Mouse (Mus musculus): ENCODE measurements around the gene Slc38a3. TPM values are rescaled to one million over a fixed set of nuclear protein-coding genes. Genes with fewer than 3 reads are reported as not detected.

The Slc38a3 gene
- polyA plus RNA-seq, 1 experiment from 2014 or later: 3.7 TPM

DNA sequence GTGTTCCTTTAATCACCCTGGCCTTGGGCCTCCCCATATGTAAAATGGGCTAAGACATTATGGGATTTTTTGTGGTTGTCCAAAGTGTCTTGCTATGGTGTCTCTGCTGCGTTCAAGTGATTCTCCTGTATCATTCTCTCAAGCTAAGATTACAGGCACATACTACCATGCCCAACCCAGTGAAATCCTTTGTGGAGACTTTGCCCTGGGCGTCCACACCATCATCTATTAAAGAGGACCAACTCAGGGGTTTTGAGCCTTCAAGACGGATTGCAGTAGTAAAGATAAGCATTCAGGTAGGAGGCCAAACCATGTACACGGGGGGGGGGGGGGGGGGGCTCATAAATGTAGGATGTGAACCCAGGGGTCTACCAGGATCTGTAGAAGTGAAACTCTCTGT, 14.7 kb downstream of the Slc38a3 start:
- Histone ChIP-seq H3K9me3 (ENCODE audit: control insufficient read depth, low read depth, low read length) (no peaks in the 10 kb centered on the region), H3K27ac (ENCODE audit: low read length) (no peak overlapping the region), H3K36me3 (ENCODE audit: control insufficient read depth, insufficient read depth, low read length) (no peaks in the 10 kb centered on the region), H3K4me1 (ENCODE audit: control insufficient read depth, insufficient read depth, low read length) (peaks cover 7% of the 10 kb centered on the region; the same call in 1 of the 2 replicates), H3K4me3 (ENCODE audit: low read depth, low read length) (no peak overlapping the region), H3K27me3 (ENCODE audit: control insufficient read depth, insufficient read depth, low read length) (no peaks in the 10 kb centered on the region), H3K4me2 (replicated peaks; ENCODE audit: low read depth, low read length) (no peak overlapping the region), H3K9ac (replicated peaks; ENCODE audit: low read depth, low read length) (no peak overlapping the region)
- ATAC-seq (ENCODE audit: insufficient number of reproducible peaks, insufficient read depth, low FRiP score, low read depth): no peak
- 65% methylated on average over 4 of the region's 4 CpGs for WGBS

DNA sequence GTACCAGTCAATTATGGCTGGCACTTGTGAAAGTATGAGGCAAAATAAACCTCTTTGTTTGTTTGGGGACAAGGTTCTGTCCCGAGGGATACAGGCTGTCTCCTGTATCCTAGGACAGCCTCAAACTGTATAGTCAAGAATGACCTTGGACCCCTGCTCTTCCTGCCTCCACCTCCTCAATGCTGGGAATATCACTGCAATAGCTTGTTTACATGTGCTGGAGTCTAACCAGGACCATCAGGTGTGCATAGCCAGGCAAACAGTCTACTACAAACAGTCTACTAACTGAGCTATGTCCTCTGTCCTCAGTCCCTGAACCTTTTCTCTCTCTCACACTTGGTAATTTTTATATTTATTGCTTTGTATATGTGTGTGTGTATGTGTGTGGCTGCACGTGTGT, 15.9 kb downstream of the Slc38a3 start:
- no peak overlapping the region for H3K4me2 ChIP-seq (replicated peaks; ENCODE audit: low read depth, low read length)
- no peak overlapping the region for H3K4me3 ChIP-seq (ENCODE audit: low read depth, low read length)
- H3K27me3 ChIP-seq (ENCODE audit: control insufficient read depth, insufficient read depth, low read length): no peaks in the 10 kb centered on the region
- H3K9me3 ChIP-seq (ENCODE audit: control insufficient read depth, low read depth, low read length): no peaks in the 10 kb centered on the region
- no peak for ATAC-seq (ENCODE audit: insufficient number of reproducible peaks, insufficient read depth, low FRiP score, low read depth)
- no peaks in the 10 kb centered on the region for H3K36me3 ChIP-seq (ENCODE audit: control insufficient read depth, insufficient read depth, low read length)
- H3K4me1 ChIP-seq (ENCODE audit: control insufficient read depth, insufficient read depth, low read length): peaks cover 7% of the 10 kb centered on the region; the same call in 1 of the 2 replicates
- H3K9ac ChIP-seq (replicated peaks; ENCODE audit: low read depth, low read length): no peak overlapping the region
- 76% methylated on average over 2 of the region's 2 CpGs for WGBS
- H3K27ac ChIP-seq (ENCODE audit: low read length): no peak overlapping the region

DNA sequence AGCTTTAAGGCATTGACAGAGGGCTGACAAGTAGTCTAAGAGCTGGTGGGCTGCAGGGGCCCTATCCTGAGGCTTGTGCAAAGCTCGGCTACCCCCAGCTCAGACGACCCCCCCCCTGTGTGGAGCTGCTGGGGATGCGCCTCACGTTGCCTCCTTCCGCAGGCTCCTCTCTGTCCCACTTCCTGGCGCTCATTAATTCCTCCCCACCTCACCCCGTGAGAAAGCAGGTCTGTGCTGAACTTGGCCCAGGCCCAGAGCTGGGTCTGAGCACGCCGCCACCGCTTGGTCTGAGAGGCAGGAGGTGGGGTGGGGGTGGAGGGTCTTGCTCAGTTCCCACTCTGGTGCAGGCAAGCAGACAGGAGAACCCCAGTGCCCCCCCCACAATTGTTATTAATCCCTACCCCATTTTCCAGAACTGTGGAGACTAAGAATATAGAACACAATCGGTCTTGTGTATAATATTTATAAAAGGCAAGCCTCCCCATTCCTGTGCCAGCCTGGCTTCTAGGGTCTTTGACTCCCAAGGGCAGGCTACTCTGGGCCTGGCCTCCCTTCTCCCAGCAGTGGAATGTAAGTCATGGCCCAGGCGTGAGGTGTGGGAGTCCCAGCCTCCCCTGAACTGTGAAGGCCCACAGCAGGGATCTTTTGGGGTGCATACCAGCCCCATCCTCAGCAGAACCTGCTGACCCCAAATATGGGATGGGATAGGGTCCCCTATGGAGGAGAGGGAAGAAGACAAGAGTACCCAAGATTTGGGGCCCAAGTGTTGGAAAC, 18.4 kb downstream of the Slc38a3 start:
- no peak overlapping the region for H3K27ac ChIP-seq (ENCODE audit: low read length)

GRCm38 (mm10) chr9:107650225-107650624, 19.1 kb downstream of the Slc38a3 start:
- 65% methylated on average over 7 of the region's 7 CpGs for WGBS
- ATAC-seq (ENCODE audit: insufficient number of reproducible peaks, insufficient read depth, low FRiP score, low read depth): no peak

More for the DNA sequence above, 18.4 kb downstream of the Slc38a3 start:
- peak; percentile 26; the same call in 1 of the 2 replicates for ATAC-seq (ENCODE audit: insufficient number of reproducible peaks, insufficient read depth, low FRiP score, low read depth)
- Histone ChIP-seq H3K4me3 (ENCODE audit: low read depth, low read length) (no peak overlapping the region), H3K4me2 (replicated peaks; ENCODE audit: low read depth, low read length) (no peak overlapping the region), H3K36me3 (ENCODE audit: control insufficient read depth, insufficient read depth, low read length) (no peaks in the 10 kb centered on the region), H3K27me3 (ENCODE audit: control insufficient read depth, insufficient read depth, low read length) (no peaks in the 10 kb centered on the region), H3K4me1 (ENCODE audit: control insufficient read depth, insufficient read depth, low read length) (peaks cover 7% of the 10 kb centered on the region; the same call in 1 of the 2 replicates), H3K9ac (replicated peaks; ENCODE audit: low read depth, low read length) (0 out of 2 replicates have a peak overlapping the region, but pooled peaks have one; percentile 18), H3K9me3 (ENCODE audit: control insufficient read depth, low read depth, low read length) (no peaks in the 10 kb centered on the region)
- WGBS: 31% methylated on average over 12 of the region's 12 CpGs

GRCm38 (mm10) chr9:107648767-107649166, 20.6 kb downstream of the Slc38a3 start:
- peaks cover 12% of the 10 kb centered on the region; the same call in 1 of the 2 replicates for H3K4me1 ChIP-seq (ENCODE audit: control insufficient read depth, insufficient read depth, low read length)
- no peak overlapping the region for H3K27ac ChIP-seq (ENCODE audit: low read length)
- no peaks in the 10 kb centered on the region for H3K9me3 ChIP-seq (ENCODE audit: control insufficient read depth, low read depth, low read length)
- no peak overlapping the region for H3K9ac ChIP-seq (replicated peaks; ENCODE audit: low read depth, low read length)
- no peak for ATAC-seq (ENCODE audit: insufficient number of reproducible peaks, insufficient read depth, low FRiP score, low read depth)
- H3K4me3 ChIP-seq (ENCODE audit: low read depth, low read length): no peak overlapping the region
- WGBS: 54% methylated on average over 3 of the region's 3 CpGs
- no peak overlapping the region for H3K4me2 ChIP-seq (replicated peaks; ENCODE audit: low read depth, low read length)
- no peaks in the 10 kb centered on the region for H3K36me3 ChIP-seq (ENCODE audit: control insufficient read depth, insufficient read depth, low read length)
- H3K27me3 ChIP-seq (ENCODE audit: control insufficient read depth, insufficient read depth, low read length): no peaks in the 10 kb centered on the region

More at GRCm38 (mm10) chr9:107650225-107650624, 19.1 kb downstream of the Slc38a3 start:
- H3K27me3 ChIP-seq (ENCODE audit: control insufficient read depth, insufficient read depth, low read length): no peaks in the 10 kb centered on the region
- no peak overlapping the region for H3K4me3 ChIP-seq (ENCODE audit: low read depth, low read length)
- H3K36me3 ChIP-seq (ENCODE audit: control insufficient read depth, insufficient read depth, low read length): no peaks in the 10 kb centered on the region
- H3K4me2 ChIP-seq (replicated peaks; ENCODE audit: low read depth, low read length): no peak overlapping the region
- no peaks in the 10 kb centered on the region for H3K9me3 ChIP-seq (ENCODE audit: control insufficient read depth, low read depth, low read length)
- no peak overlapping the region for H3K9ac ChIP-seq (replicated peaks; ENCODE audit: low read depth, low read length)
- H3K27ac ChIP-seq (ENCODE audit: low read length): no peak overlapping the region
- peaks cover 7% of the 10 kb centered on the region; the same call in 1 of the 2 replicates for H3K4me1 ChIP-seq (ENCODE audit: control insufficient read depth, insufficient read depth, low read length)

DNA sequence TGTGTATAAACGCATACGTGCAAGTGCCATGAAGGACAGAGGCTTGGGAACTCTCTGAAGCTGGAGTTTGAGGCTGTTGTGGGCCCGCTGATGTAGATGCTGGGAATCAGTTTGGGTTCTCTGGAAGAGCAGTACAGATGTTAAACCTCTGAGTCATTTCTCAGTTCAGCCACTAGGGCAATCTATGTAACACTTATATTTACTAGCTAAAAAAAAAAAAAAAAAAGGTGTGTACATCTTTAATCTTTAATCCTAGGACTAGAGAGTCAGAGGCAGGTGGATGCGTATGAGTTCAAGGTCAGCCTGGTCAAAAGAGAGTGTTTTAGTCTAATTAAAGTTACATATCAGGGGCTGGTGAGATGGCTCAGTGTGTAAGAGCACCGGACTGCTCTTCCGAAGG, 22.4 kb downstream of the Slc38a3 start:
- Histone ChIP-seq H3K4me3 (ENCODE audit: low read depth, low read length) (no peak overlapping the region), H3K27ac (ENCODE audit: low read length) (no peak overlapping the region), H3K27me3 (ENCODE audit: control insufficient read depth, insufficient read depth, low read length) (no peaks in the 10 kb centered on the region), H3K4me2 (replicated peaks; ENCODE audit: low read depth, low read length) (no peak overlapping the region), H3K9me3 (ENCODE audit: control insufficient read depth, low read depth, low read length) (no peaks in the 10 kb centered on the region), H3K4me1 (ENCODE audit: control insufficient read depth, insufficient read depth, low read length) (peaks cover 12% of the 10 kb centered on the region; the same call in 1 of the 2 replicates), H3K36me3 (ENCODE audit: control insufficient read depth, insufficient read depth, low read length) (no peaks in the 10 kb centered on the region), H3K9ac (replicated peaks; ENCODE audit: low read depth, low read length) (no peak overlapping the region)
- ATAC-seq (ENCODE audit: insufficient number of reproducible peaks, insufficient read depth, low FRiP score, low read depth): no peak
- WGBS: 77% methylated on average over 6 of the region's 6 CpGs

DNA sequence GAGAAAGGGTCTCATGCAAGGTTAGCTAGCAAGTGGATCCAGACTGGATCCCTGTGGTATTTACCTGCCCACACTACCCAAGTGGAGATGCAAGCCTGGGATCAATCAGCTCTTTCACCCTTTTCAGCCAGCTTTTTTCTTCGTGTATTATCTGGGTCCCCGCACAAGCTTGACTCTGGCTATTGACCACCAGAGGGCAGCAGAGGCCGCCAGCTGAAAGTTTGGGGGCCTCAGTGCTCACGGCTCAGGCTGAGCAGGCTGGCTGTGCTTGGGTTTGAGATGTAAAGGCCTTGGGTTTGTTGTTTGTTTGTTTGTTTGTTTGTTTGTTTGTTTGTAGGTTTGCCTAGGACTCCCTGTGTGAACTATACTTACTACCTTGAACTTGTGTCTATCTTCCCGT, 23.8 kb downstream of the Slc38a3 start:
- Histone ChIP-seq H3K4me3 (ENCODE audit: low read depth, low read length) (no peak overlapping the region), H3K4me2 (replicated peaks; ENCODE audit: low read depth, low read length) (0 out of 2 replicates have a peak overlapping the region, but pooled peaks have one; percentile 74), H3K36me3 (ENCODE audit: control insufficient read depth, insufficient read depth, low read length) (no peaks in the 10 kb centered on the region), H3K4me1 (ENCODE audit: control insufficient read depth, insufficient read depth, low read length) (peaks cover 7% of the 10 kb centered on the region; the same call in 1 of the 2 replicates), H3K9ac (replicated peaks; ENCODE audit: low read depth, low read length) (no peak overlapping the region), H3K27ac (ENCODE audit: low read length) (no peak overlapping the region), H3K9me3 (ENCODE audit: control insufficient read depth, low read depth, low read length) (no peaks in the 10 kb centered on the region), H3K27me3 (ENCODE audit: control insufficient read depth, insufficient read depth, low read length) (no peaks in the 10 kb centered on the region)
- ATAC-seq (ENCODE audit: insufficient number of reproducible peaks, insufficient read depth, low FRiP score, low read depth): no peak; the same call in 1 of the 2 replicates
- WGBS: 15% methylated on average over 5 of the region's 5 CpGs

- 0 out of 2 replicates have a peak, but pooled peaks cover 5% of the 10 kb centered on the region for H3K4me1 ChIP-seq (ENCODE audit: control insufficient read depth, insufficient read depth, low read length)
- H3K36me3 ChIP-seq (ENCODE audit: control insufficient read depth, insufficient read depth, low read length): no peaks in the 10 kb centered on the region
- peak overlapping the region; percentile 57; the same call in 1 of the 2 replicates for H3K9ac ChIP-seq (replicated peaks; ENCODE audit: low read depth, low read length)
- WGBS: 43% methylated on average over 7 of the region's 7 CpGs
- 0 out of 2 replicates have a peak overlapping the region, but pooled peaks have one; percentile 28 for H3K4me3 ChIP-seq (ENCODE audit: low read depth, low read length)
- no peaks in the 10 kb centered on the region for H3K27me3 ChIP-seq (ENCODE audit: control insufficient read depth, insufficient read depth, low read length)
- ATAC-seq (ENCODE audit: insufficient number of reproducible peaks, insufficient read depth, low FRiP score, low read depth): no peak; the same call in 1 of the 2 replicates
- H3K9me3 ChIP-seq (ENCODE audit: control insufficient read depth, low read depth, low read length): no peaks in the 10 kb centered on the region
- H3K27ac ChIP-seq (ENCODE audit: low read length): no peak overlapping the region
- peak overlapping the region; percentile 74 for H3K4me2 ChIP-seq (replicated peaks; ENCODE audit: low read depth, low read length)
Observed at GRCm38 (mm10) chr9:107645153-107645510, 24.2 kb downstream of the Slc38a3 start.

Data from stomach, embryonic 14.5 days (tissue).